Mouse (Mus musculus): ENCODE data around the gene Zfp526. TPM values are rescaled to one million over a fixed set of nuclear protein-coding genes. Genes with fewer than 3 reads are reported as not detected.

Gene Zfp526
- polyA plus RNA-seq, 1 experiment, result 14.4 TPM

- Histone ChIP-seq H3K4me3 (ENCODE audit: extremely low read depth, insufficient read depth, insufficient read length) (no peak overlapping the region), H3K27ac (ENCODE audit: insufficient read depth, low read length) (peak overlapping the region; percentile 75; the same call in 1 of the 2 replicates), H3K4me1 (ENCODE audit: control insufficient read depth, insufficient read depth, insufficient read length) (peaks cover 27% of the 10 kb centered on the region), H3K36me3 (ENCODE audit: control insufficient read depth, insufficient read depth, low read length) (peaks cover 14% of the 10 kb centered on the region; the same call in 1 of the 2 replicates), H3K27me3 (ENCODE audit: control insufficient read depth, insufficient read depth, low read length) (no peaks in the 10 kb centered on the region)
- DNase-seq (ENCODE audit: low read depth in 1 of 2, low spot score in 2 of 2), result no peak
- 84% methylated on average over 35 of the region's 35 CpGs for WGBS
- TF ChIP-seq CTCF (IDR thresholded peaks at IDR 0.05; ENCODE audit: extremely low read depth, insufficient read depth, insufficient read length, insufficient replicate concordance), result no peak
- no peak for TF ChIP-seq POLR2A (IDR thresholded peaks at IDR 0.05; ENCODE audit: low read depth, low read length)
Measured at GRCm38 (mm10) chr7:25270652-25271633, 49.7 kb downstream of the Zfp526 start.

- no peak for DNase-seq (ENCODE audit: low read depth in 1 of 2, low spot score in 2 of 2)
- 94% methylated on average over 29 of the region's 30 CpGs for WGBS
- TF ChIP-seq CTCF (IDR thresholded peaks at IDR 0.05; ENCODE audit: extremely low read depth, insufficient read depth, insufficient read length, insufficient replicate concordance) (no peak), POLR2A (IDR thresholded peaks at IDR 0.05; ENCODE audit: low read depth, low read length) (no peak)
- Histone ChIP-seq H3K36me3 (ENCODE audit: control insufficient read depth, insufficient read depth, low read length) (peaks cover 14% of the 10 kb centered on the region; the same call in 1 of the 2 replicates), H3K4me3 (ENCODE audit: extremely low read depth, insufficient read depth, insufficient read length) (no peak overlapping the region), H3K4me1 (ENCODE audit: control insufficient read depth, insufficient read depth, insufficient read length) (peaks cover 27% of the 10 kb centered on the region), H3K27ac (ENCODE audit: insufficient read depth, low read length) (no peak overlapping the region), H3K27me3 (ENCODE audit: control insufficient read depth, insufficient read depth, low read length) (no peaks in the 10 kb centered on the region)
Measured at GRCm38 (mm10) chr7:25271651-25272444, 50.6 kb downstream of the Zfp526 start.

GRCm38 (mm10) chr7:25272445-25273258 lies 51.4 kb downstream of the Zfp526 start:
- no peak overlapping the region for H3K27ac ChIP-seq (ENCODE audit: insufficient read depth, low read length)
- 93% methylated on average over 38 of the region's 38 CpGs for WGBS
- H3K36me3 ChIP-seq (ENCODE audit: control insufficient read depth, insufficient read depth, low read length), result peaks cover 14% of the 10 kb centered on the region; the same call in 1 of the 2 replicates
- no peak overlapping the region for H3K4me3 ChIP-seq (ENCODE audit: extremely low read depth, insufficient read depth, insufficient read length)
- TF ChIP-seq POLR2A (IDR thresholded peaks at IDR 0.05; ENCODE audit: low read depth, low read length) (no peak), CTCF (IDR thresholded peaks at IDR 0.05; ENCODE audit: extremely low read depth, insufficient read depth, insufficient read length, insufficient replicate concordance) (no peak)
- no peaks in the 10 kb centered on the region for H3K27me3 ChIP-seq (ENCODE audit: control insufficient read depth, insufficient read depth, low read length)
- DNase-seq (ENCODE audit: low read depth in 1 of 2, low spot score in 2 of 2), result no peak
- H3K4me1 ChIP-seq (ENCODE audit: control insufficient read depth, insufficient read depth, insufficient read length), result peaks cover 28% of the 10 kb centered on the region

GRCm38 (mm10) chr7:25273259-25274241 lies 52.3 kb downstream of the Zfp526 start:
- Histone ChIP-seq H3K4me1 (ENCODE audit: control insufficient read depth, insufficient read depth, insufficient read length) (peaks cover 31% of the 10 kb centered on the region), H3K27ac (ENCODE audit: insufficient read depth, low read length) (peak overlapping the region; percentile 23; the same call in 1 of the 2 replicates), H3K36me3 (ENCODE audit: control insufficient read depth, insufficient read depth, low read length) (peaks cover 14% of the 10 kb centered on the region; the same call in 1 of the 2 replicates), H3K27me3 (ENCODE audit: control insufficient read depth, insufficient read depth, low read length) (no peaks in the 10 kb centered on the region), H3K4me3 (ENCODE audit: extremely low read depth, insufficient read depth, insufficient read length) (no peak overlapping the region)
- no peak for TF ChIP-seq CTCF (IDR thresholded peaks at IDR 0.05; ENCODE audit: extremely low read depth, insufficient read depth, insufficient read length, insufficient replicate concordance)
- no peak for TF ChIP-seq POLR2A (IDR thresholded peaks at IDR 0.05; ENCODE audit: low read depth, low read length)
- no peak for DNase-seq (ENCODE audit: low read depth in 1 of 2, low spot score in 2 of 2)
- 89% methylated on average over 22 of the region's 22 CpGs for WGBS

GRCm38 (mm10) chr7:25274571-25274970 lies 53.3 kb downstream of the Zfp526 start:
- H3K4me1 ChIP-seq (ENCODE audit: control insufficient read depth, insufficient read depth, insufficient read length), result peaks cover 31% of the 10 kb centered on the region
- WGBS, result 43% methylated on average over 5 of the region's 5 CpGs
- no peak overlapping the region for H3K4me3 ChIP-seq (ENCODE audit: extremely low read depth, insufficient read depth, insufficient read length)
- DNase-seq (ENCODE audit: low read depth in 1 of 2, low spot score in 2 of 2), result no peak
- peaks cover 14% of the 10 kb centered on the region; the same call in 1 of the 2 replicates for H3K36me3 ChIP-seq (ENCODE audit: control insufficient read depth, insufficient read depth, low read length)
- TF ChIP-seq CTCF (IDR thresholded peaks at IDR 0.05; ENCODE audit: extremely low read depth, insufficient read depth, insufficient read length, insufficient replicate concordance) (no peak), POLR2A (IDR thresholded peaks at IDR 0.05; ENCODE audit: low read depth, low read length) (no peak)
- H3K27me3 ChIP-seq (ENCODE audit: control insufficient read depth, insufficient read depth, low read length), result no peaks in the 10 kb centered on the region
- H3K27ac ChIP-seq (ENCODE audit: insufficient read depth, low read length), result peak overlapping the region; percentile 19

Measured in spleen, adult 2 months (tissue).